Mouse (Mus musculus): ENCODE results near the gene Lyzl4.

DNA sequence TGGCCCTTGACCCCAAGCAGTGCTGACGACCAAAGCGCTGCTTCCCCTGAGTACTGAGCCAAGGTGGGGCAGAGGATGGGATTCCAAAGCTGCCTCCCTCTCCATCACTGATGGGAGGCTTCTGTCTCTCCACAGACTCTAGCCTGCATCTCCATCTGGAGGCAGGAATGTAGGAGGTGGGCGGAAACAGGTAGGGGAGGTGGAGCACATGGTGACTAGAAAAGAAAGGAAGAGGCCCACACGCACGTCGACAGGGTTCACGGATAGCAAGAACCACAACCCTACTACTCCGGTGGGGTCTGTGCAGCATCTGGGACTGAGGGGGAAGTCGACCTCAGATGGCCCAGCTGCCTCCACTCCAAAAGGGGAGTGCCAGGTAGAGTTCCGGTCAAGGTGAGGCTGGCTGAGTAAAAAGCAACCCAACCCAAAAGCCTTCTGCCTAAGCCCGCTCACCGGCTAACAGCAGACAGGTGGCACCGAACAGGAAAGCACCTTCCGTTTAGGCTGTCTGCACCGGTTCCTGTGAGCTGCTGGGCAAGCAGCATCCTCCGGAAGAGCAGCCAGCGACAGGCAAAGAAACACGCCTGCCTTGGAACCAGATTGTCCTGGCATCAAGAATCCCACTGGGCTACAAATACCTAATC, 40.3 kb upstream of the Lyzl4 start:
- TF ChIP-seq POLR2A (IDR thresholded peaks at IDR 0.05; ENCODE audit: low read depth, low read length) (no peak), CTCF (IDR thresholded peaks at IDR 0.05; ENCODE audit: extremely low read depth, insufficient read length, insufficient replicate concordance, low read depth, low read length) (no peak)
